ENCODE assay signal across 8 mouse cellular contexts in the genomic region with DNA sequence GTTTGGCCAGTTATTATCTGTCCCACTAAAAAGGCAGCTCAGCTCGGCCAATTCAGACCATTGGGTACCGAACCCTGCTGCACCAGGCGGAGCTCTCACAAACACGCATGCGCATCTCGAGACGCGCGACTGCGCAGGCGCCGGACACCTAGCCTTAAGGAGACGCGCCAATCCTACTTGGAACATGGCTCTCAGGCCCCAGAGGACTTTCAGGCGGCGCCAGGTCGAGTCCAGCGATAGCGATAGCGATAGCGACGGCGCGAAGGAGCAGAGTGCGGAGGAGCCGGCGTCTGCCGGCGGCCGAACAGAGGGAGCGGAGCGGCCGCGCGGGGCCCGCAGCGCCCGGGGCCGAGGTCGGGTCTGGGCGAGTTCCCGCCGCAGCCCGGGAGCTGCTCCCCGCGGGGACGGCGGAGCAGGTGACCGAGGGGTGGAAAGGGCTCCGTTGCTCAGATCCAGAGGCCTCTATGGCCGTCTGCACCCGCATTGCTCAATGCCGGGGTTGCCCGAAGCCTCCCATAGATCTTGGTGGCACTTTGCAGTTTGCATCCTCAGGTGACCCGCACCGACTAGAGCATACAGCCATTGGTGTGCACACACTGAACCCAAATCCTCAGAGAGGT. TPM values are rescaled to one million over a fixed set of nuclear protein-coding genes. Genes with fewer than 3 reads are reported as not detected.
DNase-seq lines count a peak whose midpoint lies in the region; ATAC-seq lines count a peak whose summit lies in the region.

TSS of gene Gcfc2 (plus strand) at position 147 of the 620 bp plus-strand sequence.

- no peaks in the 10 kb centered on the region for H3K27me3 ChIP-seq in heart, embryonic 13.5 days (replicated peaks)
- H3K27me3 ChIP-seq in liver, embryonic 12.5 days (replicated peaks), result no peaks in the 10 kb centered on the region
- no peaks in the 10 kb centered on the region for H3K27me3 ChIP-seq in stomach, embryonic 15.5 days (replicated peaks)

- peak within 1 kb of the TSS; percentile 83 for H3K4me2 ChIP-seq in heart, embryonic 13.5 days
- peak within 1 kb of the TSS; percentile 73 for H3K4me2 ChIP-seq in liver, embryonic 12.5 days
- peak within 1 kb of the TSS; percentile 66 for H3K4me2 ChIP-seq in stomach, embryonic 15.5 days

- H3K4me1 ChIP-seq in heart, embryonic 13.5 days, result peaks cover 20% of the 10 kb centered on the region
- H3K4me1 ChIP-seq in liver, embryonic 12.5 days, result peaks cover 17% of the 10 kb centered on the region
- H3K4me1 ChIP-seq in stomach, embryonic 15.5 days, result no peaks in the 10 kb centered on the region

- under 1% methylated on average over 56 of the region's 56 CpGs for WGBS in heart, embryonic 13.5 days
- under 1% methylated on average over 56 of the region's 56 CpGs for WGBS in liver, embryonic 12.5 days (ENCODE audit: insufficient replicate concordance)
- WGBS in stomach, embryonic 15.5 days, result under 1% methylated on average over 56 of the region's 56 CpGs

- H3K36me3 ChIP-seq in heart, embryonic 13.5 days, result peaks cover 32% of the 10 kb centered on the region
- H3K36me3 ChIP-seq in liver, embryonic 12.5 days, result peaks cover 33% of the 10 kb centered on the region
- peaks cover 12% of the 10 kb centered on the region; the same call in 1 of the 2 replicates for H3K36me3 ChIP-seq in stomach, embryonic 15.5 days

- peak; percentile 91 for DNase-seq in CD4-positive helper T cell, adult 2 months (ENCODE audit: low read depth, low spot score)
- peak; percentile 83 for DNase-seq in brain, embryonic 18.5 days (ENCODE audit: low read depth, low spot score)
- DNase-seq in kidney, postnatal 10 days, result peak; percentile 97
- DNase-seq in natural killer cell, adult 2 months (ENCODE audit: low spot score in 2 of 2), result peak; percentile 86 to 88

- peak; percentile 91 for ATAC-seq in erythroid progenitor cell, adult 5-6 weeks (replicated peaks; ENCODE audit: low FRiP score, poor library complexity, severe bottlenecking)
- ATAC-seq in heart, embryonic 13.5 days (ENCODE audit: extremely low read depth, insufficient number of reproducible peaks, low FRiP score, low TSS enrichment), result peak; percentile 79; the same call in 1 of the 2 replicates
- peak; percentile 91 for ATAC-seq in liver, embryonic 12.5 days
- ATAC-seq in stomach, embryonic 15.5 days (ENCODE audit: insufficient read depth, low FRiP score, low read depth), result peak; percentile 95

- H3K4me3 ChIP-seq in heart, embryonic 13.5 days, result peak within 1 kb of the TSS; percentile 83
- peak within 1 kb of the TSS; percentile 81 for H3K4me3 ChIP-seq in liver, embryonic 12.5 days
- peak within 1 kb of the TSS; percentile 79 for H3K4me3 ChIP-seq in stomach, embryonic 15.5 days (replicated peaks)

- H3K27ac ChIP-seq in heart, embryonic 13.5 days (replicated peaks), result peak within 1 kb of the TSS; percentile 74
- peak within 1 kb of the TSS; percentile 68 for H3K27ac ChIP-seq in liver, embryonic 12.5 days
- H3K27ac ChIP-seq in stomach, embryonic 15.5 days, result peak within 1 kb of the TSS; percentile 75

- peak within 1 kb of the TSS; percentile 93 for H3K9ac ChIP-seq in heart, embryonic 13.5 days
- H3K9ac ChIP-seq in liver, embryonic 12.5 days, result peak within 1 kb of the TSS; percentile 90
- peak within 1 kb of the TSS; percentile 85 for H3K9ac ChIP-seq in stomach, embryonic 15.5 days

- no peaks in the 10 kb centered on the region for H3K9me3 ChIP-seq in heart, embryonic 13.5 days
- no peaks in the 10 kb centered on the region for H3K9me3 ChIP-seq in liver, embryonic 12.5 days (replicated peaks)
- no peaks in the 10 kb centered on the region for H3K9me3 ChIP-seq in stomach, embryonic 15.5 days

RNA-seq across cellular contexts. Expression of gene Gcfc2, which starts in this region (rescaled TPM):
- 15.1 and 33.9 TPM in 2 replicates for total RNA-seq in erythroid progenitor cell, adult 5-6 weeks (2015; ENCODE audit: low replicate concordance)
- 14.8 and 34.9 TPM in 2 replicates for total RNA-seq in erythroid progenitor cell, adult 5-6 weeks (2017; ENCODE audit: low replicate concordance)
- polyA plus RNA-seq in heart, embryonic 13.5 days (2015; fragmentation: Nextera tagmentation; extraction: Ambion mirVana), result 4.8 and 5.1 TPM in 2 replicates
- 6.8 and 7.9 TPM in 2 replicates for polyA plus RNA-seq in liver, embryonic 12.5 days (2016; fragmentation: Nextera tagmentation; extraction: Ambion mirVana)
- polyA plus RNA-seq in stomach, embryonic 15.5 days (2015; fragmentation: Nextera tagmentation; extraction: Ambion mirVana), result 8.5 and 9.4 TPM in 2 replicates

Comparison
In these comparisons a context has a peak if more than half of its experiments do, and no peak if none do; other contexts are left out.
1. Peak in every context shown above with its lines: DNase-seq, ATAC-seq, H3K4me3 ChIP-seq and H3K27ac ChIP-seq.